Mouse (Mus musculus): ENCODE measurements at regions not wholly inside any gene's neighbourhood (a gene's known extent, or its start where the extent isn't known, plus 50 kb on each side); places are given as distances from the start of the nearest gene placed in this dataset.
A peak's percentile ranks its signal among the peaks of the same experiment; 100 is the strongest.

GRCm38 (mm10) chr4:80442711-80443110 lies 391.2 kb upstream of the Tyrp1 start:
- DNase-seq (ENCODE audit: low read depth, low spot score), result no peak

- no peak for DNase-seq (ENCODE audit: low read depth, low spot score)
These were observed 370.3 kb upstream of the Tyrp1 start for GRCm38 (mm10) chr4:80463615-80464014.

- DNase-seq (ENCODE audit: low read depth, low spot score), result no peak
These were observed 358.0 kb upstream of the Tyrp1 start for GRCm38 (mm10) chr4:80475736-80476478.

GRCm38 (mm10) chr4:80515087-80515486 lies 318.8 kb upstream of the Tyrp1 start:
- DNase-seq (ENCODE audit: low read depth, low spot score), result no peak

- DNase-seq (ENCODE audit: low read depth, low spot score), result peak; percentile 36
These were observed 316.2 kb upstream of the Tyrp1 start for GRCm38 (mm10) chr4:80517476-80518285.

GRCm38 (mm10) chr4:80518589-80518988 lies 315.3 kb upstream of the Tyrp1 start:
- no peak for DNase-seq (ENCODE audit: low read depth, low spot score)

- DNase-seq (ENCODE audit: low read depth, low spot score), result no peak
These were observed 294.1 kb upstream of the Tyrp1 start for GRCm38 (mm10) chr4:80539854-80540253.

GRCm38 (mm10) chr4:80545086-80545485 lies 288.8 kb upstream of the Tyrp1 start:
- DNase-seq (ENCODE audit: low read depth, low spot score), result no peak

- no peak for DNase-seq (ENCODE audit: low read depth, low spot score)
These were observed 244.5 kb upstream of the Tyrp1 start for GRCm38 (mm10) chr4:80589438-80589837.

- no peak for DNase-seq (ENCODE audit: low read depth, low spot score)
These were observed 205.7 kb upstream of the Tyrp1 start for GRCm38 (mm10) chr4:80628271-80628670.

GRCm38 (mm10) chr4:80629251-80629650 lies 204.7 kb upstream of the Tyrp1 start:
- no peak for DNase-seq (ENCODE audit: low read depth, low spot score)

GRCm38 (mm10) chr4:80630260-80630659 lies 203.7 kb upstream of the Tyrp1 start:
- no peak for DNase-seq (ENCODE audit: low read depth, low spot score)

GRCm38 (mm10) chr4:80631041-80631440 lies 202.9 kb upstream of the Tyrp1 start:
- no peak for DNase-seq (ENCODE audit: low read depth, low spot score)

GRCm38 (mm10) chr4:80631441-80631840 lies 202.5 kb upstream of the Tyrp1 start:
- DNase-seq (ENCODE audit: low read depth, low spot score), result no peak

- DNase-seq (ENCODE audit: low read depth, low spot score), result no peak
These were observed 195.5 kb upstream of the Tyrp1 start for GRCm38 (mm10) chr4:80638381-80638780.

Data from retina, postnatal 7 days (tissue).